Mouse (Mus musculus) liver, embryonic 14.5 days (tissue): ENCODE measurements around the gene Lingo3. TPM values are rescaled to one million over a fixed set of nuclear protein-coding genes. Genes with fewer than 3 reads are reported as not detected.
"Not testable (repeated sequence)": the region's sequence is repeated elsewhere in the genome, so short reads cannot be mapped to it uniquely, and the experiment has no call there.

Experiments
- ATAC-seq: fragments of 200-750 bp; cut with Nextera tagmentation; 2 replicates; pipeline ENCODE4 v1.8.0; 2017; ENCODE audit warnings: moderate number of reproducible peaks, mild to moderate bottlenecking, moderate library complexity; ENCODE audit not compliant: insufficient read depth
- DNase-seq, 3 experiments: peaks; one replicate each; pipeline ENCODE4 v3.0.0-alpha.2; 2012 to 2013; ENCODE audit warnings: low read depth in 3 of 3, low spot score in 3 of 3
- H3K27ac ChIP-seq: fragments of 300-500 bp; sonication (generic); 2 replicates; pipeline ENCODE4 v1.5.1; 2014; ENCODE audit warnings: moderate library complexity, mild to moderate bottlenecking, control low read depth, inconsistent platforms
- H3K27me3 ChIP-seq: fragments of 300-500 bp; sonication (generic); 2 replicates; pipeline ENCODE4 v1.6.1; 2014; ENCODE audit warnings: mild to moderate bottlenecking, low read length, moderate library complexity; ENCODE audit not compliant: control insufficient read depth, insufficient read depth
- H3K36me3 ChIP-seq: fragments of 300-500 bp; sonication (generic); replicated peaks from 2 replicates; pipeline ENCODE4 v1.6.1; 2014; ENCODE audit warnings: low read depth; ENCODE audit not compliant: control insufficient read depth, insufficient read depth
- H3K4me1 ChIP-seq, 2 experiments: fragments of 200-500 bp in 1 of 2; fragments of 300-500 bp in 1 of 2; sonication (generic) in 1 of 2; replicated peaks; 2 replicates each; pipeline ENCODE4 v1.6.1; 2012 to 2014; ENCODE audit warnings: antibody characterized with exemption in 1 of 2, inconsistent platforms in 1 of 2, low read length in 1 of 2; ENCODE audit not compliant: control insufficient read depth in 2 of 2, insufficient read depth in 2 of 2
- H3K4me2 ChIP-seq: fragments of 300-500 bp; sonication (generic); 2 replicates; pipeline ENCODE4 v1.6.1; 2014; ENCODE audit warnings: low read depth, mild to moderate bottlenecking, control low read depth, moderate library complexity
- H3K4me3 ChIP-seq, 2 experiments: fragments of 200-500 bp in 1 of 2; fragments of 300-500 bp in 1 of 2; sonication (generic) in 1 of 2; 2 replicates each; pipeline ENCODE4 v1.5.1; 2012 to 2014; ENCODE audit warnings: low read depth in 2 of 2, low read length in 2 of 2, mild to moderate bottlenecking in 2 of 2, control low read depth in 1 of 2, inconsistent platforms in 1 of 2, moderate library complexity in 1 of 2; ENCODE audit not compliant: insufficient read depth in 1 of 2
- H3K9ac ChIP-seq: fragments of 300-500 bp; sonication (generic); replicated peaks from 2 replicates; pipeline ENCODE4 v1.6.1; 2014; ENCODE audit warnings: mild to moderate bottlenecking, control low read depth, moderate library complexity
- H3K9me3 ChIP-seq: fragments of 300-500 bp; sonication (generic); 2 replicates; pipeline ENCODE4 v1.6.1; 2016; ENCODE audit warnings: low read length, mixed read lengths; ENCODE audit not compliant: control insufficient read depth
- CTCF ChIP-seq: IDR thresholded peaks from 2 replicates; pipeline ENCODE4 v1.5.1; 2016; ENCODE audit warnings: antibody characterized with exemption, low read depth, control low read depth
- EP300 ChIP-seq: IDR thresholded peaks from 2 replicates; pipeline ENCODE4 v1.6.1; 2016; ENCODE audit warnings: antibody characterized with exemption, low read depth
- WGBS: fragments of 180-500 bp; shearing (Covaris S2); extraction: QIAGEN DNeasy Blood & Tissue Kit; methylation state at CpG from one replicate; pipeline ENCODE4 v1.1.7; 2014; ENCODE audit not compliant: insufficient replicate concordance; 5-methylcytosine and 5-hydroxymethylcytosine counted together
- polyA plus RNA-seq, 2 experiments: library from polyadenylated mRNA; depleted of rRNA in 1 of 2; stranded (reverse) in 1 of 2; unstranded in 1 of 2; fragments of >200 nt; fragmentation: Nextera tagmentation in 1 of 2; extraction: Ambion mirVana in 1 of 2; gene quantifications; 2 replicates each; pipeline versions ENCODE4 v1.2.1 to v1.2.3; 2012 to 2014

Lingo3 gene
- polyA plus RNA-seq, 2 experiments, result 0.01 TPM; not detected in 1

- not testable (repeated sequence) for H3K36me3 ChIP-seq, ATAC-seq, H3K27me3 ChIP-seq, H3K9ac ChIP-seq, DNase-seq, H3K9me3 ChIP-seq, H3K4me2 ChIP-seq, H3K4me3 ChIP-seq
- H3K27ac ChIP-seq, result peak overlapping the region; percentile 94
- peaks cover 22 to 26% of the 10 kb centered on the region in 2 experiments for H3K4me1 ChIP-seq
- WGBS, result 82% methylated on average over 7 of the region's 7 CpGs
- TF ChIP-seq CTCF, result peak; percentile 56
These were observed 25.9 kb downstream of the Lingo3 start for GRCm38 (mm10) chr10:80817955-80818354.

GRCm38 (mm10) chr10:80817164-80817563 is 26.7 kb downstream of the Lingo3 start:
- peaks cover 18 to 21% of the 10 kb centered on the region in 2 experiments for H3K4me1 ChIP-seq
- H3K27me3 ChIP-seq, result peaks cover 2% of the 10 kb centered on the region; the same call in 1 of the 2 replicates
- no peak for ATAC-seq
- H3K9ac ChIP-seq, result no peak overlapping the region
- 67% methylated on average over 2 of the region's 2 CpGs for WGBS
- no peak overlapping the region for H3K27ac ChIP-seq
- H3K4me2 ChIP-seq, result no peak overlapping the region
- H3K4me3 ChIP-seq, result no peak overlapping the region
- no peak for DNase-seq
- H3K36me3 ChIP-seq, result no peaks in the 10 kb centered on the region
- no peaks in the 10 kb centered on the region for H3K9me3 ChIP-seq
- TF ChIP-seq CTCF (no peak), EP300 (no peak)

- H3K36me3 ChIP-seq, H3K4me3 ChIP-seq, H3K27me3 ChIP-seq, ATAC-seq, H3K9ac ChIP-seq, H3K4me2 ChIP-seq, H3K9me3 ChIP-seq, H3K27ac ChIP-seq, DNase-seq: not testable (repeated sequence)
- WGBS, result 54% methylated on average over 3 of the region's 3 CpGs
- H3K4me1 ChIP-seq, result peaks cover 17 to 19% of the 10 kb centered on the region in 2 experiments
These were observed 27.5 kb downstream of the Lingo3 start for GRCm38 (mm10) chr10:80816303-80816702.

GRCm38 (mm10) chr10:80814800-80815199 is 29.0 kb downstream of the Lingo3 start:
- WGBS, result 49% methylated on average over 7 of the region's 7 CpGs
- Histone ChIP-seq H3K4me1 (peaks cover 14 to 17% of the 10 kb centered on the region in 2 experiments), H3K9me3 (no peaks in the 10 kb centered on the region), H3K27me3 (peaks cover 15% of the 10 kb centered on the region), H3K36me3 (no peaks in the 10 kb centered on the region), H3K4me3 (no peak overlapping the region), H3K27ac (no peak overlapping the region), H3K4me2 (no peak overlapping the region), H3K9ac (no peak overlapping the region)
- TF ChIP-seq CTCF (no peak), EP300 (no peak)
- ATAC-seq (no peak), DNase-seq (no peak)

GRCm38 (mm10) chr10:80813366-80813765 is 30.5 kb downstream of the Lingo3 start, which contains the start of gene Jsrp1:
Gene Jsrp1, minus strand, starts transcription at chr10:80813498.
- WGBS, result 61% methylated on average over 4 of the region's 4 CpGs
- Histone ChIP-seq H3K4me3 (no peak within 1 kb of the TSS), H3K36me3 (no peaks in the 10 kb centered on the region), H3K27ac (no peak within 1 kb of the TSS), H3K9me3 (no peaks in the 10 kb centered on the region), H3K9ac (no peak within 1 kb of the TSS), H3K4me1 (peaks cover 3% of the 10 kb centered on the region in 2 experiments), H3K27me3 (peaks cover 30% of the 10 kb centered on the region), H3K4me2 (no peak within 1 kb of the TSS)
- DNase-seq (no peak), ATAC-seq (no peak)
- TF ChIP-seq EP300 (no peak), CTCF (no peak)
